Mouse (Mus musculus) lung, adult 2 months (tissue): ENCODE measurements at regions not wholly inside any gene's neighbourhood (a gene's known extent, or its start where the extent isn't known, plus 50 kb on each side); places are given as distances from the start of the nearest gene placed in this dataset.

Source experiments
- DNase-seq: peaks from one replicate; pipeline ENCODE4 v3.0.0; 2022
- H3K4me1 ChIP-seq: fragments of 200-500 bp; 2 replicates; pipeline ENCODE4 v1.6.1; 2011; ENCODE audit warnings: low read length; ENCODE audit not compliant: control insufficient read depth, insufficient read depth
- H3K4me3 ChIP-seq: fragments of 200-500 bp; replicated peaks from 2 replicates; pipeline ENCODE3; 2011; ENCODE audit warnings: low read depth, mild to moderate bottlenecking, control low read depth, low read length; ENCODE audit errors: extremely low read depth
- CTCF ChIP-seq: fragments of 200-500 bp; IDR thresholded peaks from 2 replicates; pipeline ENCODE4 v1.5.1; 2011; ENCODE audit warnings: mild to moderate bottlenecking, low read length, control low read depth; ENCODE audit not compliant: insufficient read depth
- POLR2A ChIP-seq: fragments of 200-500 bp; IDR thresholded peaks from 2 replicates; pipeline ENCODE4 v1.6.1; 2011; ENCODE audit warnings: low read depth, mild to moderate bottlenecking, control low read depth, low read length, borderline replicate concordance; ENCODE audit errors: extremely low read depth
- WGBS: fragments of 180-500 bp; shearing (Covaris S2); methylation state at CpG from one replicate; pipeline ENCODE4 v1.1.7; 2018; 5-methylcytosine and 5-hydroxymethylcytosine counted together

DNA sequence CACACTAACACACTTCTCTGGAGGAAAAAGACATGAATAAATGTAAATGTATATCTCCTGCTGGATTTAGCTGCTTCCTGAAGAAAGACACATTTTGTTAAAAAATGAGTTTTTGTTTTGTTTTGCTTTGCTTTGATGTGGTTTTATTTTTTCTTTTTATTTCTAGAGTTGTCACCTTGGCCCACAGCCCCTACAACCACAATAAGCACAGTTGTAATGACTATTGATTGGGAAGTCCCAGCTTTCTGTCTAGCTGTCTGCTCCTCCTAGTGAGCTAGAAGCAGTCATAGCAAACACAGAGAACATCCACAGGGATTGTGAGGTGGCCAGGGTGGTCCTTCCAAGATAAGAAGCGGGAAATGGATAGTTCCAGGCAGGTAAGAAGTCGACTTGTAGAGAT is 259.8 kb upstream of the Lrrc3b start:
- no peak for DNase-seq
- Histone ChIP-seq H3K4me3 (no peak overlapping the region), H3K4me1 (no peaks in the 10 kb centered on the region)
- no peak for TF ChIP-seq CTCF
- no peak for TF ChIP-seq POLR2A
- WGBS = 89% methylated on average over 2 of the region's 2 CpGs

DNA sequence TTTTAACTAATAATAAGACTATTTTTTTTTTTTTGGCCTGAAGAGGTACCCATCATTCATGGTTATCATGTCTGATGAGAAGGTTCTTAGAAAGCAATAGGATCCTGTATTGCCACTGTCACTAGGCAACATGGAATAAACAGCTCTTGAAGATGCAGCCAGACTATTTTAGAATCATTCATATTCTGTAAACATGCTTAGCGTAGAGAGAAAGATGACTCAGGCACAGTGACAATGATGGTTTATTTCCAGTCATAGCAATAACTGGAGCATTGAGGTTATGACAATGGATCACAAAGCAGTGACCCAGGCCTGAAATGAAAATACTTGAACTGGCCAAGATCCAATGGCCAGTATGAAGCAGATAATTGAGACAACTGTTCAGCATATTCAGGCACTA is 283.3 kb upstream of the Lrrc3b start:
- no peak for DNase-seq

DNA sequence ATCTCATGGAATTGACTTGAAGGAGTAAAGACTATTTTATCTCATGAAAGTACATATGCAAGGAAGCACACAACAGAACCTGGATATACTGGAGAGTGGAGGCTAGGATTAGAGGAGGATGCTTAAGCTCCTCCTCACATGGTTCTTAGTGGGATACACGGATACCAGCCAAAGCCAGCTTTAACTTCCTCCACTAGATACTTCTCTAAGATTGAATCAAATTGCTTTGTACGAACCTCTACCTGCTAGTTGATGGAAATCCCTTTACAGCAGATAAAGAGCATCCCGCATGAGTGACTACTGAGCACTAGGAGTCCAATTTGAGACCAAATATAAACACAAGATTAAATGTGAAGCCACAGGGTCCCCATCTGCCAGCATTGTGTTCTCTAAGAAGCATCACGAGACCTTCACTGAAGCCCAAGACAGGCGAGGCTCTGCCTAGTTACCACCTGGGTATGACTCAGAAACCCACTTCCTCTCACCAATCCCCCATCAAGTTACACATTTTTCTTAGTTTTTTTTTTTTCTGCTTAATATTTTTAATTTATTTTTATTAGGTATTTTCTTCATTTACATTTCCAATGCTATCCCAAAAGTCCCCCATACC is 307.9 kb upstream of the Lrrc3b start:
- 68% methylated on average over 5 of the region's 5 CpGs for WGBS

More for the DNA sequence above, 283.3 kb upstream of the Lrrc3b start:
- WGBS = 34% methylated on average over 1 of the region's 1 CpGs
- TF ChIP-seq POLR2A = no peak
- TF ChIP-seq CTCF = no peak
- Histone ChIP-seq H3K4me3 (no peak overlapping the region), H3K4me1 (no peaks in the 10 kb centered on the region)

DNA sequence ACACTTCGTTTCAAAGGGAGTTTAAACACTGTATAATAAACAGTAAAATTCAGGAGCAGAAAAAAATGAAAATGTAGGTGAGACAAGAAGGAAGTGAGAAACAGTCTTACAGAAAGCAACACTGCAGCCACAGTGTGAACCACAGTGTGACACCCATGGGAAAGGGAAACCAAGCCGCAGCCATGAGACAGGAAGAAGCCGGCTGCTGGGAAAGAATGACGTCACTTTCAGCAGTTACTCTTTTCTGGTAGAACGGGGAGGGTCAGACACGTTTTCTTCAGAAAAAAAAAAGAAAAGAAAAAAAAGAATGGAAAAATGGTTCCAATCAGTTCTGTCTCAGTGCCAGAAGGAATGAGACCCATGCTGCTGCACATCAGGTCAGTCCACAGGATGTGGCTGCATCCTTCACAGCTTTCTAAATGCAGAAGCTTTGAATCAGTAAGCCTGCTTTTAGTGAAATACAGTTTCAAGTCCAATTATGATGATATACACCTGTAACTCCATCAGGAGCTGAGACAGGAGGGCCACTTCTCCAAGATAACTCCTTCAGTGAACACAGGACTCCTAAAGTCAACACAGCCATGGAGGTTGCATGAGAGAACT is 331.2 kb upstream of the Lrrc3b start:
- H3K4me3 ChIP-seq = no peak overlapping the region
- no peaks in the 10 kb centered on the region for H3K4me1 ChIP-seq
- DNase-seq = no peak
- 49% methylated on average over 6 of the region's 6 CpGs for WGBS
- no peak for TF ChIP-seq CTCF
- TF ChIP-seq POLR2A = no peak

More for the DNA sequence above, 307.9 kb upstream of the Lrrc3b start:
- Histone ChIP-seq H3K4me1 (no peaks in the 10 kb centered on the region), H3K4me3 (no peak overlapping the region)
- TF ChIP-seq CTCF = no peak
- TF ChIP-seq POLR2A = no peak
- DNase-seq = no peak

DNA sequence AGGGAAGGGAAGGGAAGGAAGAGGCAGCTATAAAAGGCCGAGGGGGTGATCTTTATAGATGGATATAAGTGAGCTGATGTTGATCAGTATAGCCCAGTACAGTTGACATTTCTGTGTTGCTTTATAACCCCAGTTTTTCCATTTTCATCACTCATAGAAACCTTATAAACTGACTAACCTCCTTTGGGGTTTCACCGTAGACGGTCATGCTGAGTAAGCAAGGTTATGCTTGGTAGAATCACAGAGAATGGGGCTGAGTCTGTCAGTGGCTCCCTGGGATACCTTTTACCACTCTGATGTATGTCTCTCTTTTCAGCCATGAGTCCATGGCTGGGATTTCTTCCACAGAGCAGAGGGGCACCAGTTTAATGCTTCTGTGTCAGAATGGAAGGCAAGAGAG is 345.9 kb upstream of the Lrrc3b start:
- WGBS = 85% methylated on average over 3 of the region's 3 CpGs
- no peak for TF ChIP-seq CTCF
- no peak for TF ChIP-seq POLR2A
- Histone ChIP-seq H3K4me3 (no peak overlapping the region), H3K4me1 (no peaks in the 10 kb centered on the region)
- no peak for DNase-seq

DNA sequence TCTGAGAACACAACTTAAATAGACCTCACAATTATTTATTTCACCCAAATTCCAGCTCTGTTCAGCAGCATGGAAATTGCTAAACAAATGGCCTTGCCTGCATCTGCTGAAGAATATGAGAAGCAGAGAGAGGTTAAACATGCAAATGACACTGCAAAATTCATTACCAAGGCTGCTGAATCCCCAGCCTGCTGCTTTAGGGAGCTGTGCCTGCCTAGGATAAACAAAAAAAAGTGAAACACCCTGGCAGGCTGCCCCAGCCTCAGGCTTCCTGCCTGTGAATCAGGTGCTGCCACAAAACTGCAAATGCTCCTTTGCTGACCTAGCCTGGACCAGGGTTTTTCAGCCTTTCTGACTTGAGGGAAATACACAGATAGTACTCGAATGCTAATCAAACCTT is 346.4 kb upstream of the Lrrc3b start:
- no peak for DNase-seq
- 36% methylated on average over 1 of the region's 1 CpGs for whole genome bisulfite sequencing
- H3K4me3 ChIP-seq = no peak overlapping the region
- no peak for TF ChIP-seq POLR2A
- no peak for TF ChIP-seq CTCF
- H3K4me1 ChIP-seq = no peaks in the 10 kb centered on the region

DNA sequence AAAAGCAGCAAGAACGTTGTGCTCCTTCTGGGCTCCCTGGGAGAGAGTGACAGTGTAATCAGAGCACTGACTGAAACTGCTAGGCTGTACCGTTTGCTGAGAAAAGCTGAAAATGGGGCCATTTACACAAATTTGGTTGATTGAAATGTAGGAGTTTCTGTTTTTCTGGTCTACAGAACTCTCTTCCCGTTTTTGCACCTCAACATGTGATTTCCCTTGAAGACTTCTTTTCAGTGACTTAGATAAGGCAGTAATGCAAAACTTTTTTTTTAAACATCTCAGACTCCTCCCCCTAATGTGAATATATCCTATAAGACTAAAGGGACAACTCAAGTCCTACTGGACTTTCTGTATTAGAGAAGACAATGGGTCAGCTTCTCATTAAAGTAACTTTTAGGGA is 356.9 kb upstream of the Lrrc3b start:
- Histone ChIP-seq H3K4me3 (no peak overlapping the region), H3K4me1 (no peaks in the 10 kb centered on the region)
- TF ChIP-seq POLR2A (no peak), CTCF (no peak)
- no peak for DNase-seq
- 59% methylated on average over 3 of the region's 3 CpGs for WGBS

DNA sequence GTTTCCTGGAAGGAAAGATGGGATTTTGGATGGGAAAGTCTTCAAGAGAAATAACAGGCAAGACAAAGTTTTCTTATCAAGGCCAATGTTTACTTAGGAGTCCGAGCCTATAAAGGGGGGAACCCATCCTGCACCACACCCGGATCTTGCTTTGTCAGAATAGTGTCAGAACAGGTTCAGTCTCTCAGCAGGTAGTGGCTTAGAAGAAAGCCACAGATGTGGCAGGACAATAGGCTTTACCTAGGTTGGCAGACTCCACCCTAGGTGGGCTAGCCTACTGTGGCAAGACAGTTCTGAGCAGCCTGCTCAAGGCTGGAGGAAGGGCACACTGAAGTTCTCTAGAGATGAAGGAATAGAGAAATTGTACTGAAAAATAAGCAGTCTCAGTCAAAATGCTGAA is 358.2 kb upstream of the Lrrc3b start:
- Histone ChIP-seq H3K4me3 (no peak overlapping the region), H3K4me1 (no peaks in the 10 kb centered on the region)
- WGBS = 40% methylated on average over 2 of the region's 2 CpGs
- no peak for DNase-seq
- TF ChIP-seq CTCF = no peak
- TF ChIP-seq POLR2A = no peak

DNA sequence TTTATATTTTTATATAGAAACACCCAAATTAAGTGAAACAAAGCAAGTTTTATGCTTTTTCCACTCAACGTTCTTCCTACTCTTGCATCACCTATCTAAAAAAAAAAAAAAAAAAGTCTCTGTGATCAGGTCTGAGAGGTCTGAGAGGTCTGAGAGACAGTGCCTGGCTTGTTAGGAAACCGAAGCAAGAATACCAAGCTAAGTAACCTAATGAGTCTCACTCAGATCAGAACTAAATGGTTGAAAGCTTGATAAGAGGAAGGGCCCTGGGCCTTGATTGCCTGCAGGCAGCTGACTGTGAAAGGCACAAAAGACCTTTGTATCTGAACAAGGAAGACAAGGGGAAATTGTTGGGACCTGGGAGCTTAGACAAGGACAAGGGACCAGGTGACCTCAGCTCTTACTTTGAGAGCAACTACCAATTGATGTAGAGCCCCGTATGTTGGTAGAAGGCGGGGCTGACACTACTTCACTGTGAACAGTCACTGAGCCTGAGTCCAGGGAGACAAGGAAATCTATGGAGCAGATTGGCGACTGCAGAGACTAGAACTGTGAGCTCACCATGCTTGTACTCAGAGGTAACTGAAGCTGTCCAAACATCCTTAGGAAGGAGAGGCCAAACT is 362.8 kb upstream of the Lrrc3b start:
- WGBS = 69% methylated on average over 5 of the region's 5 CpGs

DNA sequence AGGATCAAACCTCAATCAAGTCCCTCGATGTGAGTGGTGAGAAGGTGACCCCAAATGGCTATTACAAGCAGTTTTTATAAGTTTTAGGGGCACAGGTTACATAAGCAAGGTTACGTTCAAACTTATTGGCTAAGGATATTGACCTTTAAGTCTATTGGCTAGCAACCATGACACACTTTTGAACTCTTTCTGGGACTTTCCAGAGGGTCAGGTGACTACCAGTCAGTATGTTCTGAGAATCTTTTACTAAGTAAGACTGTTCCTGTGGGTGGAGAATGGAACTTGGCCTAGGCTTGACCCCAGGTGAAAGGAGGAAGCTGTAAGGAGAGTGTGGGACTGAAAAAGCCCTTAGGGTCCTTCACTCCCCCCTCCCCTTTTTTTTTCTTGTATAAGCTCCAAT is 370.3 kb upstream of the Lrrc3b start:
- WGBS = 74% methylated on average over 2 of the region's 2 CpGs
- no peak for DNase-seq
- Histone ChIP-seq H3K4me1 (no peaks in the 10 kb centered on the region), H3K4me3 (no peak overlapping the region)
- TF ChIP-seq CTCF (no peak), POLR2A (no peak)

More for the DNA sequence above, 362.8 kb upstream of the Lrrc3b start:
- TF ChIP-seq POLR2A = no peak
- no peak for TF ChIP-seq CTCF
- DNase-seq = no peak
- Histone ChIP-seq H3K4me1 (no peaks in the 10 kb centered on the region), H3K4me3 (no peak overlapping the region)
